Mouse (Mus musculus): ENCODE measurements around the gene Inhbc. TPM values are rescaled to one million over a fixed set of nuclear protein-coding genes. Genes with fewer than 3 reads are reported as not detected.

The Inhbc gene
- polyA plus RNA-seq, 1 experiment from 2014 or later, result not detected

GRCm38 (mm10) chr10:127326828-127327227 is 43.4 kb downstream of the Inhbc start:
- peak overlapping the region; percentile 52 for H3K4me2 ChIP-seq (ENCODE audit: low read length)
- H3K4me3 ChIP-seq (replicated peaks; ENCODE audit: low read depth, low read length), result peak overlapping the region; percentile 29
- no peak for DNase-seq
- peaks cover 57% of the 10 kb centered on the region for H3K27me3 ChIP-seq (ENCODE audit: control insufficient read depth, insufficient read depth, low read length)
- H3K27ac ChIP-seq (replicated peaks; ENCODE audit: low read depth, low read length), result no peak overlapping the region
- H3K36me3 ChIP-seq (ENCODE audit: control insufficient read depth, insufficient read depth, low read length), result no peaks in the 10 kb centered on the region
- peaks cover 10% of the 10 kb centered on the region; the same call in 1 of the 2 replicates for H3K4me1 ChIP-seq (ENCODE audit: control insufficient read depth, insufficient read depth, low read length)
- WGBS, result 4% methylated on average over 29 of the region's 29 CpGs
- no peak overlapping the region; the same call in 1 of the 2 replicates for H3K9ac ChIP-seq (replicated peaks; ENCODE audit: low read length)
- no peak for ATAC-seq (ENCODE audit: low FRiP score, low TSS enrichment)
- H3K9me3 ChIP-seq (ENCODE audit: control insufficient read depth, low read length), result no peaks in the 10 kb centered on the region

GRCm38 (mm10) chr10:127326017-127326801 is 44.0 kb downstream of the Inhbc start:
- Histone ChIP-seq H3K36me3 (ENCODE audit: control insufficient read depth, insufficient read depth, low read length) (no peaks in the 10 kb centered on the region), H3K9ac (replicated peaks; ENCODE audit: low read length) (no peak overlapping the region; the same call in 1 of the 2 replicates), H3K4me3 (replicated peaks; ENCODE audit: low read depth, low read length) (peak overlapping the region; percentile 29), H3K4me2 (ENCODE audit: low read length) (peak overlapping the region; percentile 52), H3K27me3 (ENCODE audit: control insufficient read depth, insufficient read depth, low read length) (peaks cover 57% of the 10 kb centered on the region), H3K27ac (replicated peaks; ENCODE audit: low read depth, low read length) (no peak overlapping the region), H3K4me1 (ENCODE audit: control insufficient read depth, insufficient read depth, low read length) (peaks cover 10% of the 10 kb centered on the region; the same call in 1 of the 2 replicates), H3K9me3 (ENCODE audit: control insufficient read depth, low read length) (no peaks in the 10 kb centered on the region)
- DNase-seq (peak; percentile 33), ATAC-seq (ENCODE audit: low FRiP score, low TSS enrichment) (no peak)
- under 1% methylated on average over 54 of the region's 54 CpGs for WGBS

GRCm38 (mm10) chr10:127325454-127326016 is 44.7 kb downstream of the Inhbc start:
- H3K27ac ChIP-seq (replicated peaks; ENCODE audit: low read depth, low read length), result no peak overlapping the region
- no peak overlapping the region for H3K9ac ChIP-seq (replicated peaks; ENCODE audit: low read length)
- peaks cover 57% of the 10 kb centered on the region for H3K27me3 ChIP-seq (ENCODE audit: control insufficient read depth, insufficient read depth, low read length)
- peaks cover 10% of the 10 kb centered on the region; the same call in 1 of the 2 replicates for H3K4me1 ChIP-seq (ENCODE audit: control insufficient read depth, insufficient read depth, low read length)
- WGBS, result 29% methylated on average over 14 of the region's 14 CpGs
- no peak for ATAC-seq (ENCODE audit: low FRiP score, low TSS enrichment)
- no peak for DNase-seq
- 0 out of 2 replicates have a peak overlapping the region, but pooled peaks have one; percentile 29 for H3K4me3 ChIP-seq (replicated peaks; ENCODE audit: low read depth, low read length)
- H3K9me3 ChIP-seq (ENCODE audit: control insufficient read depth, low read length), result no peaks in the 10 kb centered on the region
- H3K4me2 ChIP-seq (ENCODE audit: low read length), result no peak overlapping the region
- H3K36me3 ChIP-seq (ENCODE audit: control insufficient read depth, insufficient read depth, low read length), result no peaks in the 10 kb centered on the region

DNA sequence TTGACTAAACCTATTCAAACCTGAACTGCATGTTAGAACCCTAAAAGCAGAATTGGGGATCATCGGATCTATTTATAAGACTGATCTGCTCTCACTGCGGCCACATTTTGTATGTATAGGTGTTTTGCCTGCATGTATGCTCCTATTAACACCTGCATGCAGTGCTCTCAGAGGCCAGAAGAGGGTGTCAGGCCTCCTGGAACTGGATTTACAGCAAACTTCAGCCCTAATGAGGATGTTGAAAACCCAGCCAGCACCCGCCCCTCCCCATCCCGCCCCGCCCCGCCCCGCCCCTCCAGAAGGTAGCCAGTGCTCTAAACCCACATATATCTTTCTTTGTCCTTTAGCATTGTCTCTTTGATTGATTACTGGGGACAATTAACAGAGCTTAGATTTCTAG is 45.7 kb downstream of the Inhbc start:
- Histone ChIP-seq H3K4me3 (replicated peaks; ENCODE audit: low read depth, low read length) (no peak overlapping the region), H3K9ac (replicated peaks; ENCODE audit: low read length) (no peak overlapping the region), H3K36me3 (ENCODE audit: control insufficient read depth, insufficient read depth, low read length) (no peaks in the 10 kb centered on the region), H3K27me3 (ENCODE audit: control insufficient read depth, insufficient read depth, low read length) (peaks cover 57% of the 10 kb centered on the region), H3K27ac (replicated peaks; ENCODE audit: low read depth, low read length) (no peak overlapping the region), H3K4me2 (ENCODE audit: low read length) (no peak overlapping the region), H3K9me3 (ENCODE audit: control insufficient read depth, low read length) (no peaks in the 10 kb centered on the region), H3K4me1 (ENCODE audit: control insufficient read depth, insufficient read depth, low read length) (peaks cover 10% of the 10 kb centered on the region; the same call in 1 of the 2 replicates)
- WGBS, result 10% methylated on average over 7 of the region's 7 CpGs
- DNase-seq (peak; percentile 51), ATAC-seq (ENCODE audit: low FRiP score, low TSS enrichment) (no peak)

DNA sequence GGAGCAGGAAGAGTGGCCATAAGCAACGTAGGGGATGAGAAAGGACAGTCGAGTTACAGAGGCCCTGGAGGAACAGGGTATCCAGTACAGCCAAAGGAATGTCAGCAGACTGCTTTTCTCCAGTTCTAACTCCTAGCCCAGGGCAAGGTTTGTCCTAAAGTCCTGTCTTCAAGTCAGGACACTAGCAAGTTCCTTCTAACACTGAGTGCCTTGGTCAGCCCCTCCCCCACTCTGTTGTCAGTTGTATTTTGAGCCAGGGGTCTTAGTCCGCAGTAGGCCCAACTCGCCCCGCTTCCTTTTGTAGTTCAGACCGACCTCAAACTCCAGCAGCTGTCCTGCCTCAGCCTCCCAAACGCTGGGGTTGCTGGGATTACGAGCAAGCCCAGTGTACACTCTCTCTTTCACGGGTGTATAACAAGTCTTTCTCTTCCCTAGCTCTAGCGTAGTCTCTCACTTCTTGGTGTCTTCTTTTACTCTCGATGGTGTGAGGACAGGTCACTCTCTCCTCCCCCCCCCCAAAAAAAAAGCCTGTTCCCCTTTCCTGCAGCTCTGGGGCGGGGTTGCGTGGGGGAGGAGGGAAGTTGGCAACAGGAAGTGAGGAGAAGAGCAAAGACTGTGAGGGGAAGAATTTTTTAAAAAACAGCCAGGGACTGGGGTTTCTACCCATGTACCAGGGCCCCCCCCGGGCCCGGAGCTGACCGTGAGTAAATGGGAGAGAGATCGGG is 46.9 kb downstream of the Inhbc start:
- Histone ChIP-seq H3K9me3 (ENCODE audit: control insufficient read depth, low read length) (no peaks in the 10 kb centered on the region), H3K4me2 (ENCODE audit: low read length) (no peak overlapping the region), H3K4me3 (replicated peaks; ENCODE audit: low read depth, low read length) (no peak overlapping the region), H3K4me1 (ENCODE audit: control insufficient read depth, insufficient read depth, low read length) (peaks cover 10% of the 10 kb centered on the region; the same call in 1 of the 2 replicates), H3K27ac (replicated peaks; ENCODE audit: low read depth, low read length) (no peak overlapping the region), H3K9ac (replicated peaks; ENCODE audit: low read length) (no peak overlapping the region), H3K36me3 (ENCODE audit: control insufficient read depth, insufficient read depth, low read length) (no peaks in the 10 kb centered on the region), H3K27me3 (ENCODE audit: control insufficient read depth, insufficient read depth, low read length) (peaks cover 47% of the 10 kb centered on the region)
- ATAC-seq (ENCODE audit: low FRiP score, low TSS enrichment) (no peak), DNase-seq (no peak)
- 77% methylated on average over 17 of the region's 17 CpGs for WGBS

DNA sequence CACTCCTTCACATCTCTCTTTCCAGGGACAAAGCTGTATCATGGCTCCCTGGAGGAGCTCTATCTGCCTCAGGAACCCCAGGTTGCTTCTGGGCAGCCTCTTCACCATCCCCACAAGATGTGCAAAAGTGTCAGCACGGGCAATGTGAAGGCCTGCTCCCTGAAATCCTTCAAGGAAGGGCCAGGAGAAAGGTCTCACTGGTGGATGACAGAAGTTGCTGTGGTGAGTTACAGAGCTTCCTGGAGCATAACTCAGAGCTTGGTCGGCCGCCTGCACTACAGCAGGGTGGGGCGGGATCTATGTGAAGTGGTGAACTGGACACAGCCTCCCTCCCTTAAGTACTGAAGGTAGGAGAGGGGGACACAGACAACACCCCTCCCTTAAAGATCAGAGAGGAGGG is 47.6 kb downstream of the Inhbc start:
- Histone ChIP-seq H3K9me3 (ENCODE audit: control insufficient read depth, low read length) (no peaks in the 10 kb centered on the region), H3K4me1 (ENCODE audit: control insufficient read depth, insufficient read depth, low read length) (peaks cover 10% of the 10 kb centered on the region; the same call in 1 of the 2 replicates), H3K4me3 (replicated peaks; ENCODE audit: low read depth, low read length) (no peak overlapping the region), H3K27me3 (ENCODE audit: control insufficient read depth, insufficient read depth, low read length) (peaks cover 41% of the 10 kb centered on the region), H3K36me3 (ENCODE audit: control insufficient read depth, insufficient read depth, low read length) (no peaks in the 10 kb centered on the region), H3K4me2 (ENCODE audit: low read length) (no peak overlapping the region), H3K9ac (replicated peaks; ENCODE audit: low read length) (no peak overlapping the region), H3K27ac (replicated peaks; ENCODE audit: low read depth, low read length) (no peak overlapping the region)
- WGBS, result 84% methylated on average over 4 of the region's 4 CpGs
- ATAC-seq (ENCODE audit: low FRiP score, low TSS enrichment) (no peak), DNase-seq (no peak)

DNA sequence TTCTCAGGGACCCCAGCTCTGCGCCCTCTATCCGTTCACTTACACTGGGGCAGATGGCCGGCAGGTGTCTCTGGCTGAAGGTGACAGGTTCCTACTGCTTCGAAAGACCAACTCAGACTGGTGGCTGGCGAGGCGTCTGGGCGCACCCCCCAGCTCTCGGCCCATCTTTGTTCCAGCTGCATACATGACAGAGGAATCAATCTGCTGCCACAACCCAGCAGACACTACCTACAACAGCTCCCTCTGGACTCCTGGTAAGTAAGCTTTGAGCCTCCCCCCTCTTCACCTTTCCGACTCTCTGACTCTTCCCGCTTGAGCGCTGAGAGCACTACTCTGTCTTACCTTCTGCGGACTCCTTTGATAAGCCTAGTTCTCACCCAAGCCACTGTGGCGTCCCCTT is 48.1 kb downstream of the Inhbc start:
- Histone ChIP-seq H3K27ac (replicated peaks; ENCODE audit: low read depth, low read length) (no peak overlapping the region), H3K4me3 (replicated peaks; ENCODE audit: low read depth, low read length) (no peak overlapping the region), H3K9me3 (ENCODE audit: control insufficient read depth, low read length) (no peaks in the 10 kb centered on the region), H3K4me1 (ENCODE audit: control insufficient read depth, insufficient read depth, low read length) (peaks cover 10% of the 10 kb centered on the region; the same call in 1 of the 2 replicates), H3K36me3 (ENCODE audit: control insufficient read depth, insufficient read depth, low read length) (no peaks in the 10 kb centered on the region), H3K4me2 (ENCODE audit: low read length) (no peak overlapping the region), H3K9ac (replicated peaks; ENCODE audit: low read length) (no peak overlapping the region), H3K27me3 (ENCODE audit: control insufficient read depth, insufficient read depth, low read length) (peaks cover 36% of the 10 kb centered on the region)
- DNase-seq (no peak), ATAC-seq (ENCODE audit: low FRiP score, low TSS enrichment) (no peak)
- WGBS, result 70% methylated on average over 13 of the region's 13 CpGs

DNA sequence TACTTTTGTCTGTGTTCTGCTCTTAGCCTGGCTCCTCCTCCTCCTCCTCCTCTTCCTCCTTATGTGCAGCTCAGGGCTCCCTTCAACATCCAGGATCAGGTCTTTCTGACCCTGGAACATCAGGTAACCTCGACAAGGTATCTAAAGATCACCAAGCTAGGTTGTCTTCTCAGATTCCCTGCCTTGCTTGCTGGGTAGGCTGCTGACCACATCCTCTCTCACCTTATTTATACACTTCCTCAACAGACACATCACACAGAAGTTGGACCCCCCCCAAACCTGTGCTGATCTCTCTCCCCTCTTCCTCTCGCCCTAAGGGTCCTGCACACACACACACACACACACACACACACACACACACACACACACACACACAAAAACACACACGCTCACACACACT is 48.6 kb downstream of the Inhbc start, which contains the start of gene Arhgap9:
TSS of gene Arhgap9 (plus strand) at position 344 of the 400 bp plus-strand sequence.
- DNase-seq (no peak), ATAC-seq (ENCODE audit: low FRiP score, low TSS enrichment) (no peak)
- H3K36me3 ChIP-seq (ENCODE audit: control insufficient read depth, insufficient read depth, low read length), result no peaks in the 10 kb centered on the region
- H3K4me3 ChIP-seq (replicated peaks; ENCODE audit: low read depth, low read length), result no peak within 1 kb of the TSS
- no peaks in the 10 kb centered on the region for H3K9me3 ChIP-seq (ENCODE audit: control insufficient read depth, low read length)
- H3K4me2 ChIP-seq (ENCODE audit: low read length), result no peak within 1 kb of the TSS
- WGBS, result 75% methylated on average over 3 of the region's 3 CpGs
- H3K4me1 ChIP-seq (ENCODE audit: control insufficient read depth, insufficient read depth, low read length), result peaks cover 6% of the 10 kb centered on the region; the same call in 1 of the 2 replicates
- H3K27me3 ChIP-seq (ENCODE audit: control insufficient read depth, insufficient read depth, low read length), result peaks cover 30% of the 10 kb centered on the region
- no peak within 1 kb of the TSS for H3K27ac ChIP-seq (replicated peaks; ENCODE audit: low read depth, low read length)
- no peak within 1 kb of the TSS for H3K9ac ChIP-seq (replicated peaks; ENCODE audit: low read length)

All from midbrain, embryonic 14.5 days (tissue).